Mouse (Mus musculus): Measurements from ENCODE around the gene Atp1a4.

DNA sequence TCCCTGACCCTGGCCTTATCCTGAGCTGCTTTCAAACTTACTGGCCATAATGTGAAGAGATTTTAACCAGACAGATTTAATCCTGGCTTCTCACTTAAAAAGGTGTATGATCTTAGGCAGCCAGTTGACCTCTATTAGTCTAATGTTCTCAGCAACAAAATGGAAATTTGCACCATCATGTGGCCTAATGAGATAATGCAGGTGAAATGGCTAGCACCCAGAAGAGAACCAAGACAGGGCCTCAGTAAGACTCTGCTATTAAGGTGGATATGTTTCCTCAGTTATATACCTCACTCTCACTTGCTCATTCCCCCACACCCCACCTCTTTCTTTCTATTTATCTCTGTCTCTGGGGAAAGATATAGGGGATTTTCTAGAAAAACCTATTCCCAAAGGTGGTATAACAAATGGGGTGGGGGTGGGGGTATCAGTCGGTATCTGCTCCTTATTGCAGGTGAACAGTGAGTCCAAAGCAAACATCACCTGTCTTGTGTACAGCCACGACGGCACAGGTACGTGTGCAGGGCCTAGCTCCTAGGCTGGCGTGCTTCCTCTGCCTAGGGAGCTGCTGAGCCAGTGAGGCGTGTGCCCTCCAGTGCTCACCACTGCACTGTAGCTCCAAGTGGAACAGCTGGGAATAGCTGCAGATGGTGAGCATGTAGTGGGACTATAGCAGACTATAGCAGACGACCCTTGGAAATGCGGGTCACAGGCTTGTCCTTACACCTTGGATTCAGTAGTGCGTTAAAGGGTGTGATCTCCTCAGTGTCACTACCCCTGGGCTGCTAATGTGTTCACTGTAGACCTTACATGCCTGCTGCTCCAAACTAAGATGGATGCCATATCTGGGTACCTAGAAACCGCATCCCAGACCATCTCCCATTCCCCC, 71.6 kb downstream of the Atp1a4 start:
- TF ChIP-seq CTCF (IDR thresholded peaks at IDR 0.05; ENCODE audit: insufficient read depth, low read length) (no peak), POLR2A (IDR thresholded peaks at IDR 0.05; ENCODE audit: borderline replicate concordance, extremely low read depth, low read depth, low read length) (no peak)

All from lung, adult 2 months (tissue).